In genomic region chr12:84030659-84031332, GRCm38 (mm10) we compare ENCODE assay signal across 9 mouse cellular contexts. TPM values are rescaled to one million over a fixed set of nuclear protein-coding genes. Genes with fewer than 3 reads are reported as not detected.
DNase-seq lines count a peak whose midpoint lies in the region; ATAC-seq and TF ChIP-seq lines count a peak whose summit lies in the region.
"Had no signal": no experiment of that assay in that cellular context is flagged by ENCODE, and none has a peak within 500 bp of the region (broad histone marks: within the 10 kb centered on the region; RNA-seq: fewer than 3 reads in every experiment).

No protein-coding gene starts in this region.

- H3K4me3 ChIP-seq in left cerebral cortex, adult 2 months = no peak overlapping the region
- H3K4me3 ChIP-seq in midbrain, embryonic 10.5 days = no peak overlapping the region
- H3K4me3 ChIP-seq: liver, embryonic 15.5 days had no signal

- H3K27me3 ChIP-seq in midbrain, embryonic 10.5 days (ENCODE audit: low read depth, poor library complexity, severe bottlenecking) = no peaks in the 10 kb centered on the region
- H3K27me3 ChIP-seq: liver, embryonic 15.5 days had no signal

- ATAC-seq in inflammation-experienced regulatory T-cells, adult 6 months = peak; percentile 76

- no peak overlapping the region for H3K27ac ChIP-seq in left cerebral cortex, adult 2 months
- H3K27ac ChIP-seq in midbrain, embryonic 10.5 days (replicated peaks) = no peak overlapping the region
- H3K27ac ChIP-seq: liver, embryonic 15.5 days had no signal

- peak; percentile 89 for TF ChIP-seq CTCF in left cerebral cortex, adult 2 months (IDR thresholded peaks at IDR 0.05)

- no peaks in the 10 kb centered on the region for H3K9me3 ChIP-seq in midbrain, embryonic 10.5 days (replicated peaks)
- H3K9me3 ChIP-seq: liver, embryonic 15.5 days had no signal

- WGBS in midbrain, embryonic 10.5 days = 78% methylated on average over 4 of the region's 4 CpGs

- peak; percentile 67 for DNase-seq in ZHBTc4 (ENCODE audit: low read depth, low spot score)
- peak; percentile 80 to 88 for DNase-seq in cerebellum, postnatal 25 days
- DNase-seq in gastrocnemius, adult 8-10 months (ENCODE audit: low spot score in 2 of 2) = peak; percentile 50 to 63
- peak; percentile 79 to 81 for DNase-seq in left cerebral cortex, adult 2 months (ENCODE audit: extremely low spot score in 1 of 2, low spot score in 2 of 2)
- peak; percentile 58 for DNase-seq in midbrain, embryonic 10.5 days (ENCODE audit: low spot score)
- DNase-seq in right cerebral cortex, postnatal 36 days (ENCODE audit: low spot score in 2 of 2) = peak; percentile 61 to 62
- peak; percentile 81 for DNase-seq in urinary bladder, postnatal 25 days (ENCODE audit: low spot score)

- intact Hi-C loops in left cerebral cortex, adult 2 months (cut with DNase I) = loop anchor here (1.0 to 10.0 kb wide), 3 partner anchors 43 to 316 kb away; partner anchors contain the start of gene Acot2

- peaks cover 4% of the 10 kb centered on the region for H3K4me1 ChIP-seq in midbrain, embryonic 10.5 days

- no peaks in the 10 kb centered on the region for H3K36me3 ChIP-seq in midbrain, embryonic 10.5 days
- H3K36me3 ChIP-seq: liver, embryonic 15.5 days had no signal

RNA-seq across cellular contexts. Expression of gene Acot4, which starts 7.4 kb away (rescaled TPM):
- under 1 TPM in 3 of 4 experiments, not detected in 1; 0.07 to 0.16 (median 0.16) TPM for total RNA-seq in gastrocnemius, adult 8-10 months (2022)
- under 1 TPM in 1 of 3 experiments, not detected in 2; 0.16 TPM for polyA plus RNA-seq in inflammation-experienced regulatory T-cells, adult 6 months (2017; shearing (Covaris generic))
- 1 to 10 TPM; 2.3 to 2.9 TPM for total RNA-seq in left cerebral cortex, adult 2 months (2021)
- 0.06 and 0.21 TPM in 2 replicates for polyA plus RNA-seq in midbrain, embryonic 10.5 days (2016; fragmentation: Nextera tagmentation; extraction: Ambion mirVana)

RNA-seq across cellular contexts. Expression of gene Gm49366, which starts 7.9 kb away (rescaled TPM):
- not detected for total RNA-seq in gastrocnemius, adult 8-10 months (2022)
- polyA plus RNA-seq in inflammation-experienced regulatory T-cells, adult 6 months (2017; shearing (Covaris generic)) = not detected
- 1 to 10 TPM; 1.3 to 1.4 TPM for total RNA-seq in left cerebral cortex, adult 2 months (2021)
- polyA plus RNA-seq in midbrain, embryonic 10.5 days (2016; fragmentation: Nextera tagmentation; extraction: Ambion mirVana) = not detected in 2 replicates
- polyA plus RNA-seq: liver, embryonic 15.5 days had no signal

RNA-seq across cellular contexts. Expression of gene Acot3, which starts 21.1 kb away (rescaled TPM):
- not detected for total RNA-seq in gastrocnemius, adult 8-10 months (2022)
- polyA plus RNA-seq in inflammation-experienced regulatory T-cells, adult 6 months (2017; shearing (Covaris generic)) = not detected
- 1 to 10 TPM; 2.3 to 3.3 TPM for total RNA-seq in left cerebral cortex, adult 2 months (2021)
- polyA plus RNA-seq in midbrain, embryonic 10.5 days (2016; fragmentation: Nextera tagmentation; extraction: Ambion mirVana) = 0.16 and 0.31 TPM in 2 replicates

RNA-seq across cellular contexts. Expression of gene Acot1, which starts 21.5 kb away (rescaled TPM):
- 1 to 10 TPM; 2.5 to 5.3 (median 3.4) TPM for total RNA-seq in gastrocnemius, adult 8-10 months (2022)
- polyA plus RNA-seq in inflammation-experienced regulatory T-cells, adult 6 months (2017; shearing (Covaris generic)) = not detected
- 10 to 100 TPM; 12.8 to 13.3 TPM for total RNA-seq in left cerebral cortex, adult 2 months (2021)
- polyA plus RNA-seq in midbrain, embryonic 10.5 days (2016; fragmentation: Nextera tagmentation; extraction: Ambion mirVana) = 46.6 and 52.5 TPM in 2 replicates

RNA-seq across cellular contexts. Expression of gene Acot5, which starts 38.3 kb away (rescaled TPM):
- under 1 TPM in 2 of 4 experiments, not detected in 2; 0.22 TPM for total RNA-seq in gastrocnemius, adult 8-10 months (2022)
- not detected for polyA plus RNA-seq in inflammation-experienced regulatory T-cells, adult 6 months (2017; shearing (Covaris generic))
- total RNA-seq in left cerebral cortex, adult 2 months (2021) = 1 to 10 TPM; 5.8 to 7.3 TPM
- polyA plus RNA-seq in midbrain, embryonic 10.5 days (2016; fragmentation: Nextera tagmentation; extraction: Ambion mirVana) = not detected in 2 replicates
